Mouse (Mus musculus): ENCODE data around the gene Sspn.

DNA sequence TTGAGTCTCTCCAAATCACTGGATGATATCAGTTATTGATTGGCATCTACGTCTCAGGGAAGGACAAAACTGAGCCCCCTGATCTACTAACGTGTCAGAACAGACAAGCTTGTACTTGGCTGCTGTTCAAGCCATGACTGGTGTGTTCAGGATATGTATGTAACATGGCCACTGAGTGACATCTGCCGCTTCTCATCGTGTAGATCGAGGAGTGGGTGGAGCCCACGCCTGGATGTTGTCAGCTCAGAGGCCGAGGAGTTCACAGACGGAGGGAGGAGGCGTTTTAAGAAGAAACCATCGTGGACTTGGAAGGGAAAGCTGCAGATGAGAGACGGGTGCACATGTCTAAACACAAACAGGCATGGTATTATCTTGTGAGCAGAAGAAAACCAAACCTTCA lies 39.5 kb upstream of the Sspn start:
- TF ChIP-seq GATA1 (IDR thresholded peaks at IDR 0.05; ENCODE audit: low read length) (no peak), TAL1 (IDR thresholded peaks at IDR 0.05; ENCODE audit: low read length) (no peak)
